Mouse (Mus musculus): Measurements from ENCODE around the gene Notch1.

- TF ChIP-seq POLR2A (IDR thresholded peaks at IDR 0.05; ENCODE audit: insufficient read length, low read depth) (no peak), MAX (IDR thresholded peaks at IDR 0.05; ENCODE audit: low read depth) (no peak), POLR2AphosphoS2 (IDR thresholded peaks at IDR 0.05; ENCODE audit: insufficient read length, low read depth) (no peak), TCF12 (IDR thresholded peaks at IDR 0.05; ENCODE audit: insufficient read depth, poor library complexity, severe bottlenecking) (no peak), SRF (IDR thresholded peaks at IDR 0.05; ENCODE audit: control insufficient read depth, insufficient read length, low read depth) (no peak), MYOG (IDR thresholded peaks at IDR 0.05; ENCODE audit: control insufficient read depth in 1 of 3, insufficient read depth in 1 of 3, insufficient read length in 2 of 3, low read depth in 2 of 3) (no peak)
Measured at GRCm38 (mm10) chr2:26550777-26551176, 34.3 kb upstream of the Notch1 start.
